Mouse (Mus musculus): Measurements from ENCODE around the gene Tpst1. TPM values are rescaled to one million over a fixed set of nuclear protein-coding genes. Genes with fewer than 3 reads are reported as not detected.

Gene Tpst1
- polyA plus RNA-seq, 1 experiment: 22.3 TPM

DNA sequence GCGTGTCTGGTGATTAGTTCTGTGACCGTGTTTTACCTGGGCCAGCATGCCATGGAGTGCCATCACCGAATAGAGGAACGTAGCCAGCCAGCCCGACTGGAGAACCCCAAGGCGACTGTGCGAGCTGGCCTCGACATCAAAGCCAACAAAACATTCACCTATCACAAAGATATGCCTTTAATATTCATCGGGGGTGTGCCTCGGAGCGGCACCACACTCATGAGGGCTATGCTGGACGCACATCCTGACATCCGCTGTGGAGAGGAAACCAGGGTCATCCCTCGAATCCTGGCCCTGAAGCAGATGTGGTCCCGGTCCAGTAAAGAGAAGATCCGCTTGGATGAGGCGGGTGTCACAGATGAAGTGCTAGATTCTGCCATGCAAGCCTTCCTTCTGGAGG is 28.6 kb downstream of the Tpst1 start:
- Histone ChIP-seq H3K4me3 (ENCODE audit: insufficient read depth, poor library complexity, severe bottlenecking) (no peak overlapping the region), H3K79me3 (ENCODE audit: low read depth) (no peaks in the 10 kb centered on the region), H3ac (ENCODE audit: control insufficient read depth, insufficient read length, low read depth) (no peak overlapping the region), H3K36me3 (ENCODE audit: control insufficient read depth, insufficient read depth) (peaks cover 6% of the 10 kb centered on the region), H3K79me2 (ENCODE audit: control insufficient read depth, insufficient read depth) (no peaks in the 10 kb centered on the region), H3K27me3 (ENCODE audit: control insufficient read depth, insufficient read depth, insufficient read length) (no peaks in the 10 kb centered on the region)
- TF ChIP-seq CEBPB (IDR thresholded peaks at IDR 0.05; ENCODE audit: low read depth): no peak
- TF ChIP-seq USF1 (IDR thresholded peaks at IDR 0.05; ENCODE audit: low read depth): no peak
- no peak for TF ChIP-seq MAX (IDR thresholded peaks at IDR 0.05)
- no peak for TF ChIP-seq CTCF (IDR thresholded peaks at IDR 0.05; ENCODE audit: control insufficient read depth, insufficient read depth, insufficient read length)
- TF ChIP-seq MYOG (IDR thresholded peaks at IDR 0.05; ENCODE audit: control insufficient read depth, extremely low read depth, insufficient read length): no peak
- TF ChIP-seq FOSL1 (IDR thresholded peaks at IDR 0.05; ENCODE audit: insufficient read depth, low read length, poor library complexity, severe bottlenecking): no peak
- TF ChIP-seq MYOD1 (IDR thresholded peaks at IDR 0.05; ENCODE audit: control insufficient read depth, insufficient read length, low read depth): no peak

DNA sequence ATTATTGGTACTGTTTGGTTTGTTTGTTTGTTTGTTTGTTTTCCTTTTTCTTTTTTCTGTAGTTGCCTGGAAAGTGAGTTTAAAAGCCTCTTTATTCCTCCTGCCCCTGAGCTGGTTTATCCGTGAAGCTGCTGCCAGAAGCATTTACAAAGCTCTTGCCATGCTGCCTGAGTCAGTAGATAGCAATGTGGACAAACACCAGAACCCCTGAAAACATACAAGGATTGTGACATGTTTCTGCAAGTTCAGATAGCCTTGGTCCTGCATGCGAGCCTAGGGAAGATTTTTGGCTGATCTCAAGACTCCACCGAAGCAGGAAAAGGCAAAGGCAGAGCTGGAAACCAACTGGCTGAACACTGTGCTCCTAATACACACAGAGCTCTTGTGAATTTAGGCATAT is 36.2 kb downstream of the Tpst1 start:
- H3K27me3 ChIP-seq (ENCODE audit: control insufficient read depth, insufficient read depth, insufficient read length): no peaks in the 10 kb centered on the region
- no peak overlapping the region for H3K4me3 ChIP-seq (ENCODE audit: insufficient read depth, poor library complexity, severe bottlenecking)
- peaks cover 6% of the 10 kb centered on the region for H3K36me3 ChIP-seq (ENCODE audit: control insufficient read depth, insufficient read depth)
- no peaks in the 10 kb centered on the region for H3K79me3 ChIP-seq (ENCODE audit: low read depth)
- no peak for TF ChIP-seq CEBPB (IDR thresholded peaks at IDR 0.05; ENCODE audit: low read depth)
- TF ChIP-seq CTCF (IDR thresholded peaks at IDR 0.05; ENCODE audit: control insufficient read depth, insufficient read depth, insufficient read length): no peak
- no peak for TF ChIP-seq USF1 (IDR thresholded peaks at IDR 0.05; ENCODE audit: low read depth)
- TF ChIP-seq MYOG (IDR thresholded peaks at IDR 0.05; ENCODE audit: control insufficient read depth, extremely low read depth, insufficient read length): no peak
- no peak for TF ChIP-seq MAX (IDR thresholded peaks at IDR 0.05)
- no peak for TF ChIP-seq FOSL1 (IDR thresholded peaks at IDR 0.05; ENCODE audit: insufficient read depth, low read length, poor library complexity, severe bottlenecking)
- TF ChIP-seq MYOD1 (IDR thresholded peaks at IDR 0.05; ENCODE audit: control insufficient read depth, insufficient read length, low read depth): no peak
- no peaks in the 10 kb centered on the region for H3K79me2 ChIP-seq (ENCODE audit: control insufficient read depth, insufficient read depth)
- no peak overlapping the region for H3ac ChIP-seq (ENCODE audit: control insufficient read depth, insufficient read length, low read depth)

DNA sequence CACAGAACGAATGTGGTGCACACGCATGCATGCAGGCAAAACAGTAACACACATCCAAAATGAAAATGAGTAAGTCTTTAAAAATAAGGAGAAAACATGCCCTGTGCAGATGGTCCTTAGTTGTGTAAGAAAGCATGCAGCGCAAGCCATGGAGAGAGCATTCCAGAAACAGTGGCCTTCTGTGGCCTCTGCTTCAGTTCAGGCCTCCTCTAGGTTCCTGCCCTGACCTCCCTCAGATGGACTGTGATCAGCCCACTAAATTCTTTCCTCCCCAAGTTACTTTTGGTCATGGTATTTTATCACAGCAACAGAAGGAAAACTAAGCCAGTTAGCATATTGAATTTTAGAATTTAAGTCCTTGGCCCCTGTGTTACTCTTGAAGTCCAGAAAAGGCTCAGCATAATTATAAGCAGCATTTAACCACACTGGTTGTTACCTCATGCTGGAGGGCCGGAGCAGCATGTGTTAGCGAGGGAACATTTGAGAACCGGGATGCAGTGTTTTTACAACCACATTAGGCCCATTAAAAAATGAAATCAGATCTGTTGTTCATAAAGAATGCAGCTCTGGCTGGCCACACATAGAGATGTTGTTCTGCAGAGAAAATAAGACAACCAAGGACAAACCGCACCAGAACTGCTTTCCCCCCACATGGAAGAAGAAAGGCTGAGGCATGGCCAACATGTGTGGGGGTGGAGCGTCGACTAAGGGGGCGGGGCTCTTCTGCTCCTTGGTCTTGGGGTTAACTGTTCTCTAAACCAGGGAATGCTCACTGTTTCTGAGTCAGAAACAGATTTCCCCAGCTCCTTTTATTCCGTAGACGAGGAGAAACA is 37.7 kb downstream of the Tpst1 start:
- no peaks in the 10 kb centered on the region for H3K79me2 ChIP-seq (ENCODE audit: control insufficient read depth, insufficient read depth)
- H3K27me3 ChIP-seq (ENCODE audit: control insufficient read depth, insufficient read depth, insufficient read length): no peaks in the 10 kb centered on the region
- TF ChIP-seq CTCF (IDR thresholded peaks at IDR 0.05; ENCODE audit: control insufficient read depth, insufficient read depth, insufficient read length): no peak
- no peak for TF ChIP-seq USF1 (IDR thresholded peaks at IDR 0.05; ENCODE audit: low read depth)
- TF ChIP-seq FOSL1 (IDR thresholded peaks at IDR 0.05; ENCODE audit: insufficient read depth, low read length, poor library complexity, severe bottlenecking): no peak
- TF ChIP-seq MYOD1 (IDR thresholded peaks at IDR 0.05; ENCODE audit: control insufficient read depth, insufficient read length, low read depth): no peak
- TF ChIP-seq CEBPB (IDR thresholded peaks at IDR 0.05; ENCODE audit: low read depth): no peak
- TF ChIP-seq MYOG (IDR thresholded peaks at IDR 0.05; ENCODE audit: control insufficient read depth, extremely low read depth, insufficient read length): no peak
- TF ChIP-seq MAX (IDR thresholded peaks at IDR 0.05): no peak
- no peaks in the 10 kb centered on the region for H3K79me3 ChIP-seq (ENCODE audit: low read depth)
- H3K36me3 ChIP-seq (ENCODE audit: control insufficient read depth, insufficient read depth): peaks cover 12% of the 10 kb centered on the region
- H3K4me3 ChIP-seq (ENCODE audit: insufficient read depth, poor library complexity, severe bottlenecking): no peak overlapping the region
- no peak overlapping the region for H3ac ChIP-seq (ENCODE audit: control insufficient read depth, insufficient read length, low read depth)

DNA sequence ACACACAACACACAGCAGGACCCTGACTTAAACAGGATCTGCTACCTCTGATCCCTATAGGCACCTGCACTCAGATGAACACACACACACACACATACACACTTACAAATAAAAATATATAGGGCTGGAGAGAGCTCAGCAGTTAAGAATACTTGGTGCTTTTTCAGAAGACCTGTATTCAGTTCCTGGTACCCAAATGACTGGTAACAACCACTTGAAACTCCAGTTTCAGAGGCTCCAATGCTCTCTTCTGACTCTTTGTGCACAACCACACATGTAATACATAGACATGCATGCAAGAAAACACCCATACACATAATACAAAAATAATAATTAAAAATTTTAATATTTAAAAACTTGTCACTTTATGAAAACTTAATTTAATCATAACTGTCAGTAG is 39.5 kb downstream of the Tpst1 start:
- Histone ChIP-seq H3K27me3 (ENCODE audit: control insufficient read depth, insufficient read depth, insufficient read length) (no peaks in the 10 kb centered on the region), H3K4me3 (ENCODE audit: insufficient read depth, poor library complexity, severe bottlenecking) (no peak overlapping the region), H3ac (ENCODE audit: control insufficient read depth, insufficient read length, low read depth) (no peak overlapping the region), H3K79me2 (ENCODE audit: control insufficient read depth, insufficient read depth) (no peaks in the 10 kb centered on the region), H3K79me3 (ENCODE audit: low read depth) (no peaks in the 10 kb centered on the region), H3K36me3 (ENCODE audit: control insufficient read depth, insufficient read depth) (peaks cover 12% of the 10 kb centered on the region)
- TF ChIP-seq MYOD1 (IDR thresholded peaks at IDR 0.05; ENCODE audit: control insufficient read depth, insufficient read length, low read depth) (no peak), CTCF (IDR thresholded peaks at IDR 0.05; ENCODE audit: control insufficient read depth, insufficient read depth, insufficient read length) (no peak), USF1 (IDR thresholded peaks at IDR 0.05; ENCODE audit: low read depth) (no peak), FOSL1 (IDR thresholded peaks at IDR 0.05; ENCODE audit: insufficient read depth, low read length, poor library complexity, severe bottlenecking) (no peak), MAX (IDR thresholded peaks at IDR 0.05) (no peak), CEBPB (IDR thresholded peaks at IDR 0.05; ENCODE audit: low read depth) (no peak), MYOG (IDR thresholded peaks at IDR 0.05; ENCODE audit: control insufficient read depth, extremely low read depth, insufficient read length) (no peak)

DNA sequence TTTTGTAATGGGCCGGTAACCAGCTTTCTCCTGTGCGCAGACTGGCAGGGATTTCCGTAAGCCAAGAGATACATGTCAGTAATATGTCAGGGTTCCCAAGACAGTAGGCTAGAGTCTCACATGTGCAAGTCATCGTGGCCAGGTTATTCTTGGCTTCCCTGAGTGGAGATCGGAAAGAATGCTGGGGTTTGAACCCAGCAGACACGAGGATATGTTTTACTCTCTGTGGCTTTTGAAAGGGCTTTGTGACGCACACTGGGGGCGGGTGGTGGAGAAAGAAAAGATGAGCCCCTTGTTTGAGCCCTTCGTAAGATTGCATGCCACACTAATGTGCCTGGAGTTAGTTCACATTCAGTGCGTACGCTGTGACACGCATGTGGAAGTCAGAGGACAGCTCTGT is 43.0 kb downstream of the Tpst1 start:
- H3K4me3 ChIP-seq (ENCODE audit: insufficient read depth, poor library complexity, severe bottlenecking): no peak overlapping the region
- H3K27me3 ChIP-seq (ENCODE audit: control insufficient read depth, insufficient read depth, insufficient read length): no peaks in the 10 kb centered on the region
- peaks cover 6% of the 10 kb centered on the region for H3K36me3 ChIP-seq (ENCODE audit: control insufficient read depth, insufficient read depth)
- H3K79me2 ChIP-seq (ENCODE audit: control insufficient read depth, insufficient read depth): peaks cover 14% of the 10 kb centered on the region
- H3K79me3 ChIP-seq (ENCODE audit: low read depth): no peaks in the 10 kb centered on the region
- no peak overlapping the region for H3ac ChIP-seq (ENCODE audit: control insufficient read depth, insufficient read length, low read depth)
- TF ChIP-seq MAX (IDR thresholded peaks at IDR 0.05): no peak
- TF ChIP-seq CTCF (IDR thresholded peaks at IDR 0.05; ENCODE audit: control insufficient read depth, insufficient read depth, insufficient read length): no peak
- TF ChIP-seq CEBPB (IDR thresholded peaks at IDR 0.05; ENCODE audit: low read depth): no peak
- TF ChIP-seq USF1 (IDR thresholded peaks at IDR 0.05; ENCODE audit: low read depth): no peak
